Mouse (Mus musculus) ES-Bruce4 (cell line): ENCODE measurements around the gene Adprh. TPM values are rescaled to one million over a fixed set of nuclear protein-coding genes. Genes with fewer than 3 reads are reported as not detected.

Experiments
- H3K27ac ChIP-seq: 2 replicates; pipeline ENCODE4 v1.5.1; 2012; ENCODE audit warnings: low read length, inconsistent platforms; ENCODE audit not compliant: insufficient read depth
- H3K27me3 ChIP-seq: 2 replicates; pipeline ENCODE4 v1.6.1; 2012; ENCODE audit warnings: mild to moderate bottlenecking, low read length, inconsistent platforms; ENCODE audit not compliant: control insufficient read depth, poor library complexity, insufficient read depth, severe bottlenecking
- H3K36me3 ChIP-seq: 2 replicates; pipeline ENCODE4 v1.6.1; 2012; ENCODE audit warnings: inconsistent platforms, mild to moderate bottlenecking, low read length, moderate library complexity; ENCODE audit not compliant: control insufficient read depth, poor library complexity, insufficient read depth, severe bottlenecking
- H3K4me1 ChIP-seq: one replicate; pipeline ENCODE4 v1.8.1; 2011; ENCODE audit warnings: low read length; ENCODE audit not compliant: control insufficient read depth, insufficient read depth
- H3K4me3 ChIP-seq: 2 replicates; pipeline ENCODE4 v1.5.1; 2011; ENCODE audit warnings: low read depth, mild to moderate bottlenecking, low read length
- H3K9ac ChIP-seq: 2 replicates; pipeline ENCODE4 v1.6.1; 2012; ENCODE audit warnings: low read depth, mild to moderate bottlenecking, inconsistent platforms; ENCODE audit not compliant: poor library complexity, severe bottlenecking
- H3K9me3 ChIP-seq: replicated peaks from 2 replicates; pipeline ENCODE4 v1.6.1; 2012; ENCODE audit warnings: mild to moderate bottlenecking, low read length, inconsistent platforms; ENCODE audit not compliant: control insufficient read depth, poor library complexity, insufficient read depth, severe bottlenecking
- CTCF ChIP-seq: IDR thresholded peaks from one replicate; pipeline ENCODE4 v1.8.1; 2011; ENCODE audit warnings: low read depth, low read length
- EP300 ChIP-seq: IDR thresholded peaks from 2 replicates; pipeline ENCODE4 v1.6.1; 2011; ENCODE audit warnings: low read depth, low read length; ENCODE audit not compliant: insufficient read depth
- POLR2A ChIP-seq: IDR thresholded peaks from one replicate; pipeline ENCODE4 v1.8.1; 2011; ENCODE audit warnings: low read length; ENCODE audit not compliant: insufficient read depth
- polyA plus RNA-seq: library from polyadenylated mRNA; stranded (reverse); fragments of >200 nt; gene quantifications from 2 replicates; pipeline ENCODE4 v1.2.4, GENCODE M21; 2011; ENCODE audit warnings: low read depth; ENCODE audit not compliant: missing spikeins, insufficient read depth, insufficient read length

The Adprh gene
- polyA plus RNA-seq, 1 experiment: 50.7 TPM

GRCm38 (mm10) chr16:38454533-38455254 is 2.2 kb upstream of the Adprh start:
- Histone ChIP-seq H3K9me3 (no peaks in the 10 kb centered on the region), H3K27ac (no peak overlapping the region), H3K27me3 (no peaks in the 10 kb centered on the region), H3K4me1 (peaks cover 6% of the 10 kb centered on the region), H3K9ac (no peak overlapping the region), H3K36me3 (peaks cover 5% of the 10 kb centered on the region), H3K4me3 (no peak overlapping the region)
- TF ChIP-seq POLR2A (no peak), CTCF (no peak), EP300 (no peak)

GRCm38 (mm10) chr16:38453952-38454351 is 1.4 kb upstream of the Adprh start:
- no peak overlapping the region for H3K27ac ChIP-seq
- H3K27me3 ChIP-seq: no peaks in the 10 kb centered on the region
- no peak overlapping the region for H3K9ac ChIP-seq
- H3K9me3 ChIP-seq: no peaks in the 10 kb centered on the region
- H3K36me3 ChIP-seq: peaks cover 9% of the 10 kb centered on the region
- no peak for TF ChIP-seq EP300
- TF ChIP-seq CTCF: no peak
- TF ChIP-seq POLR2A: no peak
- peaks cover 6% of the 10 kb centered on the region for H3K4me1 ChIP-seq
- H3K4me3 ChIP-seq: no peak overlapping the region

- Histone ChIP-seq H3K9ac (peak overlapping the region; percentile 85), H3K27me3 (no peaks in the 10 kb centered on the region), H3K36me3 (peaks cover 9% of the 10 kb centered on the region), H3K4me1 (peaks cover 5% of the 10 kb centered on the region), H3K9me3 (no peaks in the 10 kb centered on the region), H3K4me3 (peak overlapping the region; percentile 78), H3K27ac (no peak overlapping the region)
- TF ChIP-seq CTCF (no peak), EP300 (no peak), POLR2A (no peak)
These were observed 675 bp upstream of the Adprh start for GRCm38 (mm10) chr16:38453203-38453553.

- Histone ChIP-seq H3K27ac (peak overlapping the region; percentile 45), H3K36me3 (peaks cover 15% of the 10 kb centered on the region), H3K4me1 (peaks cover 5% of the 10 kb centered on the region), H3K9me3 (peaks cover 2% of the 10 kb centered on the region; the same call in 1 of the 2 replicates), H3K27me3 (no peaks in the 10 kb centered on the region), H3K9ac (peak overlapping the region; percentile 85), H3K4me3 (peak overlapping the region; percentile 78)
- TF ChIP-seq EP300: no peak
- no peak for TF ChIP-seq CTCF
- no peak for TF ChIP-seq POLR2A
These were observed 890 bp downstream of the Adprh start for GRCm38 (mm10) chr16:38451421-38452205.

GRCm38 (mm10) chr16:38450707-38451106 is 1.8 kb downstream of the Adprh start:
- Histone ChIP-seq H3K36me3 (peaks cover 21% of the 10 kb centered on the region), H3K9ac (no peak overlapping the region), H3K4me3 (0 out of 2 replicates have a peak overlapping the region, but pooled peaks have one; percentile 16), H3K27me3 (no peaks in the 10 kb centered on the region), H3K27ac (no peak overlapping the region), H3K9me3 (peaks cover 3% of the 10 kb centered on the region; the same call in 1 of the 2 replicates), H3K4me1 (peaks cover 4% of the 10 kb centered on the region)
- TF ChIP-seq CTCF: no peak
- TF ChIP-seq POLR2A: no peak
- no peak for TF ChIP-seq EP300

- H3K4me3 ChIP-seq: no peak overlapping the region
These were observed 4.0 kb downstream of the Adprh start for GRCm38 (mm10) chr16:38448458-38448857.

More at GRCm38 (mm10) chr16:38448458-38448857, 4.0 kb downstream of the Adprh start:
- TF ChIP-seq EP300 (no peak), POLR2A (no peak)
- Histone ChIP-seq H3K27ac (no peak overlapping the region), H3K36me3 (peaks cover 34% of the 10 kb centered on the region), H3K9me3 (peaks cover 19% of the 10 kb centered on the region), H3K4me1 (peaks cover 1% of the 10 kb centered on the region), H3K27me3 (no peaks in the 10 kb centered on the region), H3K9ac (no peak overlapping the region)
